Mouse (Mus musculus) brain, embryonic 14.5 days (tissue): ENCODE results near the gene Txlng. TPM values are rescaled to one million over a fixed set of nuclear protein-coding genes. Genes with fewer than 3 reads are reported as not detected.
"Not testable (repeated sequence)": the region's sequence is repeated elsewhere in the genome, so short reads cannot be mapped to it uniquely, and the experiment has no call there.

Source experiments
- DNase-seq: peaks from one replicate; pipeline ENCODE4 v3.0.0-alpha.2; 2011; ENCODE audit warnings: low read depth
- CTCF ChIP-seq: fragments of 200-500 bp; IDR thresholded peaks from 2 replicates; pipeline ENCODE4 v1.5.1; 2012; ENCODE audit warnings: inconsistent platforms, mild to moderate bottlenecking, moderate library complexity, borderline replicate concordance; ENCODE audit not compliant: insufficient read depth, insufficient read length; ENCODE audit errors: extremely low read depth
- POLR2A ChIP-seq: fragments of 200-500 bp; IDR thresholded peaks from 2 replicates; pipeline ENCODE4 v1.6.1; 2012; ENCODE audit warnings: mild to moderate bottlenecking, inconsistent platforms, borderline replicate concordance; ENCODE audit not compliant: poor library complexity, insufficient read depth, insufficient read length, severe bottlenecking; ENCODE audit errors: extremely low read depth
- polyA plus RNA-seq: library from polyadenylated mRNA; depleted of rRNA; stranded (reverse); fragments of >200 nt; gene quantifications from 2 replicates; pipeline ENCODE4 v1.2.3, GENCODE M21; 2012

Gene Txlng
- polyA plus RNA-seq, 1 experiment, result 11.7 TPM

GRCm38 (mm10) chrX:162829741-162830140, 487 bp upstream of the Txlng start:
- no peak for TF ChIP-seq CTCF
- no peak for TF ChIP-seq POLR2A

GRCm38 (mm10) chrX:162828783-162829182, 471 bp downstream of the Txlng start:
- no peak for DNase-seq
- TF ChIP-seq CTCF (no peak), POLR2A (no peak)

More at GRCm38 (mm10) chrX:162829741-162830140, 487 bp upstream of the Txlng start:
- DNase-seq, result no peak

- no peak for TF ChIP-seq CTCF
- TF ChIP-seq POLR2A, result no peak
- DNase-seq, result no peak
Measured at GRCm38 (mm10) chrX:162828016-162828415, 1.2 kb downstream of the Txlng start.

- DNase-seq, result peak; percentile 71
- TF ChIP-seq CTCF, result peak; percentile 60; the same call in 1 of the 2 replicates
- no peak for TF ChIP-seq POLR2A
Measured at GRCm38 (mm10) chrX:162800371-162800770, 28.9 kb downstream of the Txlng start.

GRCm38 (mm10) chrX:162791392-162791791, 37.9 kb downstream of the Txlng start:
- DNase-seq, result not testable (repeated sequence)

GRCm38 (mm10) chrX:162788372-162788771, 40.9 kb downstream of the Txlng start:
- TF ChIP-seq CTCF, result no peak
- TF ChIP-seq POLR2A, result no peak
- no peak for DNase-seq

GRCm38 (mm10) chrX:162770726-162771125, 58.5 kb downstream of the Txlng start:
- DNase-seq, result no peak
- no peak for TF ChIP-seq CTCF
- TF ChIP-seq POLR2A, result no peak

- TF ChIP-seq CTCF, result no peak
- no peak for TF ChIP-seq POLR2A
- DNase-seq, result peak; percentile 47
Measured at GRCm38 (mm10) chrX:162761716-162762395, 67.4 kb downstream of the Txlng start.

- peak; percentile 31 for DNase-seq
Measured at GRCm38 (mm10) chrX:162760958-162761515, 68.2 kb downstream of the Txlng start.

GRCm38 (mm10) chrX:162760115-162760942, 68.9 kb downstream of the Txlng start, which contains the start of gene Rbbp7:
Gene Rbbp7 (plus strand): TSS chrX:162760402.
- TF ChIP-seq POLR2A, result peak; percentile 76
- TF ChIP-seq CTCF, result no peak

More at GRCm38 (mm10) chrX:162760958-162761515, 68.2 kb downstream of the Txlng start:
- TF ChIP-seq CTCF (no peak), POLR2A (no peak)

More at GRCm38 (mm10) chrX:162760115-162760942, 68.9 kb downstream of the Txlng start, which contains the start of gene Rbbp7:
- DNase-seq, result peak; percentile 98
